Comparison of ENCODE assay signal across 9 mouse cellular contexts in genomic region chr11:108215466-108215865, GRCm38 (mm10).
A peak's percentile ranks its signal among the peaks of the same experiment; 100 is the strongest.
DNase-seq lines count a peak whose midpoint lies in the region; ATAC-seq and TF ChIP-seq lines count a peak whose summit lies in the region.
"Had no signal": no experiment of that assay in that cellular context is flagged by ENCODE, and none has a peak within 500 bp of the region (broad histone marks: within the 10 kb centered on the region; RNA-seq: fewer than 3 reads in every experiment).

No protein-coding gene starts in this region.

- ATAC-seq in hindbrain, embryonic 13.5 days (ENCODE audit: low FRiP score): no peak
- peak; percentile 78; the same call in 1 of the 2 replicates for ATAC-seq in hindbrain, embryonic 16.5 days
- ATAC-seq in lung, embryonic 14.5 days (ENCODE audit: insufficient read depth): peak; percentile 94

- peaks cover 25% of the 10 kb centered on the region for H3K4me1 ChIP-seq in hindbrain, embryonic 10.5 days (replicated peaks)
- peaks cover 18% of the 10 kb centered on the region for H3K4me1 ChIP-seq in hindbrain, embryonic 13.5 days (replicated peaks)
- H3K4me1 ChIP-seq in hindbrain, embryonic 16.5 days (ENCODE audit: control insufficient read depth, insufficient read depth, low read depth, low read length): peaks cover 9% of the 10 kb centered on the region; the same call in 1 of the 2 replicates
- peaks cover 19% of the 10 kb centered on the region for H3K4me1 ChIP-seq in lung, embryonic 14.5 days (ENCODE audit: insufficient read depth)

- no peaks in the 10 kb centered on the region for H3K9me3 ChIP-seq in hindbrain, embryonic 10.5 days
- no peaks in the 10 kb centered on the region for H3K9me3 ChIP-seq in hindbrain, embryonic 13.5 days
- no peaks in the 10 kb centered on the region for H3K9me3 ChIP-seq in hindbrain, embryonic 16.5 days (ENCODE audit: control insufficient read depth, low read length)
- H3K9me3 ChIP-seq in lung, embryonic 14.5 days (ENCODE audit: low read depth, low read length): no peaks in the 10 kb centered on the region

- no peak overlapping the region for H3K9ac ChIP-seq in hindbrain, embryonic 13.5 days
- H3K9ac ChIP-seq in hindbrain, embryonic 16.5 days (ENCODE audit: low read depth, low read length): no peak overlapping the region
- no peak overlapping the region for H3K9ac ChIP-seq in lung, embryonic 14.5 days

- H3K27ac ChIP-seq in hindbrain, embryonic 10.5 days: peak overlapping the region; percentile 12; the same call in 1 of the 2 replicates
- H3K27ac ChIP-seq in hindbrain, embryonic 13.5 days: no peak overlapping the region
- H3K27ac ChIP-seq in hindbrain, embryonic 16.5 days (ENCODE audit: low read depth, low read length): no peak overlapping the region
- H3K27ac ChIP-seq in lung, embryonic 14.5 days (ENCODE audit: low read depth): no peak overlapping the region

- DNase-seq in hindbrain, embryonic 10.5 days (ENCODE audit: low spot score): no peak
- peak; percentile 65 for DNase-seq in CD4-positive, CD25-positive, alpha-beta regulatory T cell, adult 2 months (ENCODE audit: low read depth, low spot score)
- DNase-seq in fat pad, adult 2 months (ENCODE audit: extremely low read depth, low read depth, low spot score): peak; percentile 1
- peak; percentile 90 for DNase-seq in lung, embryonic 14.5 days
- peak; percentile 63 to 66 for DNase-seq in urinary bladder, postnatal 4 days (ENCODE audit: low spot score in 2 of 2)
- DNase-seq in embryo, embryonic 10.5 days (ENCODE audit: low spot score): no peak

- peaks cover 10% of the 10 kb centered on the region for H3K27me3 ChIP-seq in hindbrain, embryonic 10.5 days (ENCODE audit: insufficient read depth, poor library complexity, severe bottlenecking)
- no peaks in the 10 kb centered on the region for H3K27me3 ChIP-seq in hindbrain, embryonic 13.5 days
- H3K27me3 ChIP-seq in hindbrain, embryonic 16.5 days (replicated peaks; ENCODE audit: control insufficient read depth, insufficient read depth, low read length): no peaks in the 10 kb centered on the region
- no peaks in the 10 kb centered on the region for H3K27me3 ChIP-seq in lung, embryonic 14.5 days (ENCODE audit: insufficient read depth, low read length)

- H3K4me2 ChIP-seq in hindbrain, embryonic 13.5 days: no peak overlapping the region
- no peak overlapping the region for H3K4me2 ChIP-seq in hindbrain, embryonic 16.5 days (ENCODE audit: low read length)
- no peak overlapping the region for H3K4me2 ChIP-seq in lung, embryonic 14.5 days

- no peak for TF ChIP-seq CTCF in lung, embryonic 14.5 days (IDR thresholded peaks at IDR 0.05; ENCODE audit: low read depth)

- no peaks in the 10 kb centered on the region for H3K36me3 ChIP-seq in hindbrain, embryonic 10.5 days
- no peaks in the 10 kb centered on the region for H3K36me3 ChIP-seq in hindbrain, embryonic 13.5 days
- no peaks in the 10 kb centered on the region for H3K36me3 ChIP-seq in hindbrain, embryonic 16.5 days (ENCODE audit: control insufficient read depth, insufficient read depth, low read length)
- H3K36me3 ChIP-seq in lung, embryonic 14.5 days (ENCODE audit: insufficient read depth): no peaks in the 10 kb centered on the region
- H3K36me3 ChIP-seq: G1E had no signal

- no peak overlapping the region for H3K4me3 ChIP-seq in hindbrain, embryonic 10.5 days
- no peak overlapping the region for H3K4me3 ChIP-seq in hindbrain, embryonic 13.5 days
- no peak overlapping the region for H3K4me3 ChIP-seq in hindbrain, embryonic 16.5 days (ENCODE audit: low read length)
- H3K4me3 ChIP-seq in lung, embryonic 14.5 days (ENCODE audit: low read depth, low read length): no peak overlapping the region

- WGBS in hindbrain, embryonic 10.5 days: 68% methylated on average over 8 of the region's 8 CpGs
- WGBS in hindbrain, embryonic 13.5 days: 60% methylated on average over 8 of the region's 8 CpGs
- 54% methylated on average over 8 of the region's 8 CpGs for WGBS in hindbrain, embryonic 16.5 days
- 39% methylated on average over 8 of the region's 8 CpGs for WGBS in lung, embryonic 14.5 days

Comparison
In these comparisons a context has a peak if more than half of its experiments do, and no peak if none do; other contexts are left out.
1. DNase-seq: peak in CD4-positive, CD25-positive, alpha-beta regulatory T cell, adult 2 months (single experiment), fat pad, adult 2 months (single experiment), lung, embryonic 14.5 days (single experiment) and urinary bladder, postnatal 4 days (2 of 2); none in hindbrain, embryonic 10.5 days (single experiment) and embryo, embryonic 10.5 days (single experiment).